Mouse (Mus musculus) MEL (cell line): ENCODE measurements around the gene Nf2.

Source experiments
- ETS1 ChIP-seq: IDR thresholded peaks from 2 replicates; pipeline ENCODE4 v1.6.1; 2012; ENCODE audit warnings: low read depth, mild to moderate bottlenecking, inconsistent platforms, low read length, improper control_type of control experiment, moderate library complexity
- GATA1 ChIP-seq: IDR thresholded peaks from 2 replicates; pipeline ENCODE4 v1.6.1; 2011; ENCODE audit warnings: low read depth, low read length, improper control_type of control experiment
- MYC ChIP-seq: IDR thresholded peaks from 2 replicates; pipeline ENCODE4 v1.6.1; 2011; ENCODE audit warnings: low read depth, mild to moderate bottlenecking, low read length, improper control_type of control experiment, moderate library complexity

GRCm38 (mm10) chr11:4756460-4756859 is 92.9 kb downstream of the Nf2 start:
- TF ChIP-seq ETS1 (no peak), MYC (no peak), GATA1 (no peak)
